In genomic region chr1:192100742-192101141, GRCm38 (mm10) we compare ENCODE assay signal across 22 mouse cellular contexts.
"Had no signal": no experiment of that assay in that cellular context is flagged by ENCODE, and none has a peak within 500 bp of the region (broad histone marks: within the 10 kb centered on the region; RNA-seq: fewer than 3 reads in every experiment).

No protein-coding gene starts in this region.

- DNase-seq: gastrocnemius, postnatal 14 days; gastrocnemius, postnatal 36 days; heart, adult 18-20 months; heart, postnatal 14 days; heart, postnatal 36 days; kidney, adult 11 months; kidney, adult 2 months; kidney, adult 9 months; kidney, postnatal 14 days; kidney, postnatal 36 days; left cerebral cortex, postnatal 4 days had no signal

- H3K27me3 ChIP-seq: heart, embryonic 13.5 days; heart, embryonic 15.5 days; hindbrain, embryonic 13.5 days; hindbrain, embryonic 15.5 days; kidney, embryonic 15.5 days; limb, embryonic 13.5 days; limb, embryonic 15.5 days; liver, embryonic 12.5 days had no signal

- H3K9ac ChIP-seq: heart, embryonic 13.5 days; heart, embryonic 15.5 days; hindbrain, embryonic 13.5 days; hindbrain, embryonic 15.5 days; kidney, embryonic 15.5 days; limb, embryonic 13.5 days; limb, embryonic 15.5 days; liver, embryonic 12.5 days; liver, embryonic 14.5 days had no signal

- H3K4me1 ChIP-seq: hindbrain, embryonic 13.5 days; hindbrain, embryonic 15.5 days; kidney, embryonic 15.5 days; limb, embryonic 13.5 days; limb, embryonic 15.5 days; liver, embryonic 12.5 days had no signal

- H3K4me2 ChIP-seq: heart, embryonic 13.5 days; heart, embryonic 15.5 days; hindbrain, embryonic 13.5 days; hindbrain, embryonic 15.5 days; kidney, embryonic 15.5 days; limb, embryonic 13.5 days; limb, embryonic 15.5 days; liver, embryonic 12.5 days had no signal

- H3K9me3 ChIP-seq: heart, embryonic 13.5 days; heart, embryonic 15.5 days; hindbrain, embryonic 13.5 days; hindbrain, embryonic 15.5 days; kidney, embryonic 15.5 days; limb, embryonic 13.5 days; limb, embryonic 15.5 days; liver, embryonic 12.5 days had no signal

- H3K27ac ChIP-seq: heart, embryonic 13.5 days; heart, embryonic 15.5 days; hindbrain, embryonic 13.5 days; hindbrain, embryonic 15.5 days; hindbrain, postnatal 0 days; kidney, embryonic 15.5 days; kidney, postnatal 0 days; limb, embryonic 13.5 days; limb, embryonic 15.5 days; liver, embryonic 12.5 days; liver, embryonic 14.5 days had no signal

- H3K4me3 ChIP-seq: heart, embryonic 13.5 days; heart, embryonic 15.5 days; hindbrain, embryonic 13.5 days; hindbrain, embryonic 15.5 days; kidney, embryonic 15.5 days; limb, embryonic 13.5 days; limb, embryonic 15.5 days; liver, embryonic 12.5 days had no signal

- ATAC-seq: hindbrain, postnatal 0 days; liver, embryonic 12.5 days had no signal
